Mouse (Mus musculus) hematopoietic stem cell, adult 5-6 weeks (primary cell): Measurements from ENCODE around the gene Slc26a5. TPM values are rescaled to one million over a fixed set of nuclear protein-coding genes. Genes with fewer than 3 reads are reported as not detected.

Experiments
- ATAC-seq, 2 experiments: fragments of 125-278 bp in 1 of 2; replicated peaks in 1 of 2; 2 replicates each; pipeline ENCODE4 v1.8.0; 2016 to 2017; ENCODE audit warnings: inconsistent platforms in 2 of 2, mild to moderate bottlenecking in 2 of 2, moderate number of reproducible peaks in 2 of 2, low read depth in 1 of 2, moderate TSS enrichment in 1 of 2; ENCODE audit not compliant: low FRiP score in 2 of 2, poor library complexity in 2 of 2, severe bottlenecking in 2 of 2, insufficient read depth in 1 of 2, low TSS enrichment in 1 of 2
- total RNA-seq: library from RNA; stranded (forward); fragments of 172-1452, 232-1000 nt; gene quantifications from 2 replicates; pipeline ENCODE4 v1.2.3, GENCODE M21; 2017

The Slc26a5 gene
- total RNA-seq, 1 experiment from 2014 or later, result not detected

GRCm38 (mm10) chr5:21828855-21829254 lies 36.5 kb downstream of the Slc26a5 start:
- ATAC-seq, result no peak

GRCm38 (mm10) chr5:21827643-21828042 lies 37.8 kb downstream of the Slc26a5 start:
- ATAC-seq, result no peak

GRCm38 (mm10) chr5:21826370-21826769 lies 39.0 kb downstream of the Slc26a5 start:
- ATAC-seq, result no peak

GRCm38 (mm10) chr5:21813994-21814393 lies 51.4 kb downstream of the Slc26a5 start:
- peak in 1 of 2 experiments; percentile 72; a peak in 1 of 4 replicates for ATAC-seq

- no peak for ATAC-seq
Observed at GRCm38 (mm10) chr5:21810924-21811323, 54.5 kb downstream of the Slc26a5 start.

- ATAC-seq, result no peak
Observed at GRCm38 (mm10) chr5:21804837-21805236, 60.6 kb downstream of the Slc26a5 start.

GRCm38 (mm10) chr5:21803691-21804188 lies 61.7 kb downstream of the Slc26a5 start:
- no peak for ATAC-seq

GRCm38 (mm10) chr5:21802907-21803306 lies 62.5 kb downstream of the Slc26a5 start:
- ATAC-seq, result no peak

GRCm38 (mm10) chr5:21792166-21792565 lies 73.2 kb downstream of the Slc26a5 start:
- ATAC-seq, result no peak

- ATAC-seq, result no peak
Observed at GRCm38 (mm10) chr5:21789061-21789460, 76.3 kb downstream of the Slc26a5 start.

- no peak for ATAC-seq
Observed at GRCm38 (mm10) chr5:21787186-21788105, 78.0 kb downstream of the Slc26a5 start.

GRCm38 (mm10) chr5:21786258-21787185 lies 78.9 kb downstream of the Slc26a5 start:
- peak; percentile 86 to 87 for ATAC-seq

GRCm38 (mm10) chr5:21785776-21786175 lies 79.6 kb downstream of the Slc26a5 start:
- ATAC-seq, result no peak

GRCm38 (mm10) chr5:21785053-21785452 lies 80.4 kb downstream of the Slc26a5 start, which contains the start of the genes Dnajc2 and Psmc2:
Gene Dnajc2 (minus strand): TSS chr5:21785251.
Gene Psmc2 (plus strand): TSS chr5:21785283.
- peak; percentile 65 to 72 for ATAC-seq

- ATAC-seq, result peak; percentile 33 to 35
Observed at GRCm38 (mm10) chr5:21784161-21785052, 81.0 kb downstream of the Slc26a5 start.

- ATAC-seq, result no peak
Observed at GRCm38 (mm10) chr5:21776491-21776890, 88.9 kb downstream of the Slc26a5 start.

GRCm38 (mm10) chr5:21769841-21770240 lies 95.6 kb downstream of the Slc26a5 start:
- no peak for ATAC-seq
